Mouse (Mus musculus): ENCODE data around the gene Gm3336. TPM values are rescaled to one million over a fixed set of nuclear protein-coding genes. Genes with fewer than 3 reads are reported as not detected.

The Gm3336 gene
- polyA plus RNA-seq, 1 experiment from 2014 or later = not detected

DNA sequence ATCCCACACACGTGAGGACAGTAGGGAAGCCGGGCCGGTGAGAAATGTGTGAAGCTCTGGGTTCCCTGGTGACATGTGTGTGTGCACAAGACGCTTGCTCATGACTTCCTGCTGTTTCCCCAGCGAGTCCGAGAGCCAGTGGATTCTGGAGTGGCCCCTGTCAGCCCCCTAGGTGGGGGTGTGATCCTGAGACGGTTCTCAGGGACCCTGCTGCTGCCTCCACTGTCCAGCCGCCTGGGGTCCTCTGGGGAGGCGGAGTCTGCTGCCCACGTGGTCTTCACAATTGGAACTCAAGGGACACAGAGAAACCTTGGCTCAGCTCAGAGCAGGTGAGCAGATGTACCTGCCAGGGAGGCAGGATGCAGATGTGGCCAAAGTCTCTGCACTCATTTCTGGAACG is 8.4 kb downstream of the Gm3336 start:
- Histone ChIP-seq H3K27ac (no peak overlapping the region), H3K27me3 (ENCODE audit: low read depth, poor library complexity, severe bottlenecking) (peaks cover 59% of the 10 kb centered on the region), H3K4me1 (peaks cover 16% of the 10 kb centered on the region), H3K36me3 (no peaks in the 10 kb centered on the region), H3K9me3 (replicated peaks) (no peaks in the 10 kb centered on the region), H3K4me3 (no peak overlapping the region)
- DNase-seq (ENCODE audit: low spot score) = no peak
- WGBS = 55% methylated on average over 11 of the region's 11 CpGs

DNA sequence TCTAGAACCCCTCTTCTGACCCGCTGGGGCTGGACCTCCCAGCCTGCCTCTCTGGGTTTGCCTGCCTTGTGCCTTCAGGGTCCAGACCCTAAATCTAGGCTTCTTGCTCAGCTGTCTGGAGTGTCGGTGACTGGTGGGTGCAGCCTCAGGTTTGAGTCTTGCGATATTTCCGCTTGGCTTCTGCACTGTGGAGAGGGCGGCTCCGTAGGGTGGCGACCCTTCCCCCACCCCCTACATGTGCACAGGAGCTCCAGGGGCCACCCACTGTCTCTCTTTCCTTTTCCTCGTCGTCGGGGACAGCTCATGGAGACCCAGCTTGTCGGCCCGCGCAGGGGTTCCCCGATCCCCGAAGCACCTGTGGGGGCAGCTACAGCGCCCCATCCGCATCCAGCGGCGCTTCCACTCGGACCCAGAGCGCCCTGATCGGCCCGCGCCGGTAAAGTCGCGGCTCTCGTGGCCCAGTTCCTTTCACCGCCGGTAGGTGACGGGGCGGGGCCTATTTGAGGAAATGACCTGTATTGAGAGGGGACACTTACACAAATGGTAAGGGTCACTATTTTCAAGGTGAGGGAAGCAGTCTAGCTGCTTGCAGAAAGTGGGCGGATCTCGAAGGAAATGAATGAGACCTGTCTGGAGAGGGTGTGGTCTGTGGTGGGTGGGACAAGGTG is 11.6 kb downstream of the Gm3336 start:
- peak overlapping the region; percentile 45 for H3K4me3 ChIP-seq
- 4% methylated on average over 34 of the region's 34 CpGs for WGBS
- H3K9me3 ChIP-seq (replicated peaks) = no peaks in the 10 kb centered on the region
- H3K27me3 ChIP-seq (ENCODE audit: low read depth, poor library complexity, severe bottlenecking) = peaks cover 75% of the 10 kb centered on the region
- DNase-seq (ENCODE audit: low spot score) = no peak
- H3K27ac ChIP-seq = no peak overlapping the region
- no peaks in the 10 kb centered on the region for H3K36me3 ChIP-seq
- peaks cover 8% of the 10 kb centered on the region for H3K4me1 ChIP-seq

DNA sequence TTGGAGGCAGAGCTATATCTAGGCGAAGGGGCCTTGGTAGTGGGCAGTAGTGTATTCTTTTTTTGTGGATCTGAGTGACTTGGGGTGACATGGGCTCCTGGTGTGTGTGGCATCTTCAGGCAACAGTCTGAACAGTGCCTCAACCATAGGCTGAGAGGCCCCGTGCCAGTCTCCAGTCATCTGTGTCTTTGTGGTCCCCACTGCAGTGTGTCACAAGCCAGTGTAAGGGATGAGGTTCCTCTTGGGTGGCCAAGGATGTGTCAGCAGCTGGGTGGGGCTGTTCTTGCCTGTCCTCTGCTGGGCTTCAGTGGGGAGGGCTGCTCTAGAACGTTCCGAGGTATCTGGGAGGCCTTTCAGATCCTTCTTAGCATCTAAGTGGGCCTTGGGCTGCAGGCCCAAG is 12.6 kb downstream of the Gm3336 start:
- WGBS = 91% methylated on average over 4 of the region's 4 CpGs
- H3K27me3 ChIP-seq (ENCODE audit: low read depth, poor library complexity, severe bottlenecking) = peaks cover 72% of the 10 kb centered on the region
- H3K36me3 ChIP-seq = no peaks in the 10 kb centered on the region
- H3K9me3 ChIP-seq (replicated peaks) = no peaks in the 10 kb centered on the region
- DNase-seq (ENCODE audit: low spot score) = no peak
- H3K4me3 ChIP-seq = no peak overlapping the region
- H3K27ac ChIP-seq = no peak overlapping the region
- H3K4me1 ChIP-seq = peaks cover 8% of the 10 kb centered on the region

DNA sequence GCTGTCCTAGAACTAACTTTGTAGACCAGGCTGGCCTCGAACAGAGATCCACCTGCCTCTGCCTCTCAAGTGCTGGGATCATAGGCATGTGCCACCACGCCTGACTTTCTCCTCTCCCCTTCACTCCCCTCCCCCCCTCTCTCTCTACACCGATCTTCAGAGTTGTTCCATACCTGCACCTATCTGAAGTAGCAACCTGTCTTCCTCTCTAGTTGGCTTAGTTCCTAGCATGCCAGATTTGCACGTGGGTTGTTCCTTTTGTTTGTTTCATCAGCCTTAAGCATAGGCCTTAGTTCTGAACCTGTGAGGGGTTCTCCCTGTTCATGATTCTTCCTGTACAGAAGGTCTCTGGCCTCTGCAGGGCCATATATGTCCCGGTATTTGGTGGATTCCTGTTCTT is 19.4 kb downstream of the Gm3336 start:
- WGBS = 67% methylated on average over 5 of the region's 5 CpGs
- no peak overlapping the region for H3K4me3 ChIP-seq
- no peak overlapping the region for H3K27ac ChIP-seq
- H3K36me3 ChIP-seq = no peaks in the 10 kb centered on the region
- no peak for DNase-seq (ENCODE audit: low spot score)
- H3K4me1 ChIP-seq = peaks cover 10% of the 10 kb centered on the region
- peaks cover 51% of the 10 kb centered on the region for H3K27me3 ChIP-seq (ENCODE audit: low read depth, poor library complexity, severe bottlenecking)
- H3K9me3 ChIP-seq (replicated peaks) = no peaks in the 10 kb centered on the region

DNA sequence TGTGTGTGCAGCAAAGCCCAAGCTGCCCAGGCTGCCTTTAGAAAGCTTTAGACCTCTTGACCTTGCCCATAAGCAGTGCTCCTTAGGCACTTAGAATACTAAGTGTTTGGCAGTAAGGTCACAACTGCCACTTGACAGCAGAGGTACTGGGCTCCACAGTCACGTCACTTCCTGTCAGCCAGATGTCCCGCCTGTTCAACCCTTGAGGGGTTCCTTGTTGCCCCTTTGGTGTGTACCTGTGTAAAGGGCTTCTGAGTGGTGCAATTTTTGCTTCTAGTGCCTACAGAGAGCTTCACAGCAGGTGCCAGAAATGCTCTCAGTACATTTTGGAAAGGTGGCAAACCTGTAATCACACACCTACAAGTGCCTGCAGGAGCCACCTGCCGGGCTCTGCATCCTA is 19.9 kb downstream of the Gm3336 start:
- no peak overlapping the region for H3K27ac ChIP-seq
- no peak overlapping the region for H3K4me3 ChIP-seq
- no peak for DNase-seq (ENCODE audit: low spot score)
- no peaks in the 10 kb centered on the region for H3K36me3 ChIP-seq
- peaks cover 51% of the 10 kb centered on the region for H3K27me3 ChIP-seq (ENCODE audit: low read depth, poor library complexity, severe bottlenecking)
- H3K9me3 ChIP-seq (replicated peaks) = no peaks in the 10 kb centered on the region
- peaks cover 16% of the 10 kb centered on the region for H3K4me1 ChIP-seq
- 61% methylated on average over 3 of the region's 3 CpGs for WGBS

DNA sequence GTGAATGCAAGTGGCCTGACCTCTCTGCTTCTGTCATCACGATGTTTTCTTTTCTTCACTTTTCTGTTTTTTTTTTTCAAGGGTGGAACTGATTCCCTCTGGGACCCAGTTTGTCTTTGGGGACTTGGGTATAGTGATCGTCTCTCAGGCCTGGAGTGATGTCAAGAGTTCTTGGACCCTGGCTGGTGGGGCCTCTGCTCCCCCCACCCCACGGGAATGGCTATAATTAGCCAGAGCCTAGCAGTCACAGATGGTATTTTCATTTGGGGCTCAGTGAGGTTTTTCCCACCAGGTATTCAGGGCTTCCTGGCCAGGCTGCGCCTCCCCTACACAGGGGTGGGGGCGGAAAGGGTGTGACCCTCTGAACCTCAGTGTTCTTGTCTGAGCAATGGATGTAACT is 23.3 kb downstream of the Gm3336 start:
- Histone ChIP-seq H3K4me1 (peaks cover 28% of the 10 kb centered on the region), H3K27me3 (ENCODE audit: low read depth, poor library complexity, severe bottlenecking) (peaks cover 84% of the 10 kb centered on the region), H3K9me3 (replicated peaks) (no peaks in the 10 kb centered on the region), H3K4me3 (no peak overlapping the region), H3K36me3 (no peaks in the 10 kb centered on the region), H3K27ac (no peak overlapping the region)
- no peak for DNase-seq (ENCODE audit: low spot score)
- WGBS = 68% methylated on average over 5 of the region's 5 CpGs

DNA sequence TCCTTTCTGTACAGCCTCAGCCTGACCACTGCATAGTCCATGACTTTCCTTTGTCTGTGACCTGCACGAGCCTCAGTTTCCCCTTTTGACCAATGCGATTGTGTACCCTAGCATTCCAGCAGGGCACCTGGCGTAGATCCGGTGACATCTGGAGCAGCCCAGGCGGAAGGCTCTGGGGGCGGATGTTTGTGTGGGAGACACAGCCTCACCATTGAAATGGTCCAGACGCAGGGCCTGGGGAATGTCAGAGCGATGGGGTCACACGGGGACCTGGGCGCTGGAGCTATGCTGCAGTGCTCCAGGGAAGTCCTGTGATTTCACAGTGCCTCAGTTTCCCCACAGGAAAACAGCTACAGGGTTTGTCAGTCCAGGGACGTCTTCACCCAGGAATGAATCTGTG is 23.8 kb downstream of the Gm3336 start:
- Histone ChIP-seq H3K36me3 (no peaks in the 10 kb centered on the region), H3K27me3 (ENCODE audit: low read depth, poor library complexity, severe bottlenecking) (peaks cover 86% of the 10 kb centered on the region), H3K4me3 (no peak overlapping the region), H3K27ac (no peak overlapping the region), H3K9me3 (replicated peaks) (no peaks in the 10 kb centered on the region), H3K4me1 (peaks cover 28% of the 10 kb centered on the region)
- no peak for DNase-seq (ENCODE audit: low spot score)
- WGBS = 48% methylated on average over 11 of the region's 11 CpGs

DNA sequence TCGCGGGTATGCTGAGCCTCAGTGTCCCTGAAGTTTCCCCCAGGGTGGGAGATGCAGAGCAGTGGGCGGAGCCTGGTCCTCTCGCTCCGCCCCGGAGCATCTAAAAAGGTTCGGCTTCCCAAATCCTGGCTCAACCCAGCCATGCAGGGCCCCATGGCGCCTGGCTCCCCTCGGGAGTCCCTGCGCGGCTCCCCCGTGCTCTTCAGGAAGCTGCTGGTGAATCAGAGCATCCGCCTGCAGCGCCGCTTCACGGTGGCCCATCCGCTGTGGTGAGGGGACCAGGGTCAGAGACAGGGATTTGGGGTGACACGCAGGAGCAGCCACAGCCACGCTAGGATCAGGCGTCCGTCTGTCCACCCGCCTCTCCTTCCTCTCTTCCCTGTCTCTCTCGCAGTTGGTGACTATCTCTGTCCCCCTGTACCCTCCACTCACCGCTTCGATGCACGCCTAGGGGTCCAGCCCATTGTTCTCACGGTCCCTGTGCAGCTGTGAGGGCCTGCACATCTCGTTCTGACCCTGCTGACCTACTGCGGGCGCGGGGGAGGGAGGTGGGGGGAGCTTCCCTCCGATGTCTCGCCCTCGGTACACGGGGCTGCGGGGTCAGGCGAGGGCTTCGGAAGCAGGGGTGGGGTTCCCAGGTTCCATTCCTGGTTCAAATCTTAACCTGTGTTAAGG is 24.8 kb downstream of the Gm3336 start:
- Histone ChIP-seq H3K9me3 (replicated peaks) (no peaks in the 10 kb centered on the region), H3K4me3 (peak overlapping the region; percentile 43), H3K27me3 (ENCODE audit: low read depth, poor library complexity, severe bottlenecking) (peaks cover 86% of the 10 kb centered on the region), H3K27ac (peak overlapping the region; percentile 46), H3K4me1 (peaks cover 28% of the 10 kb centered on the region), H3K36me3 (no peaks in the 10 kb centered on the region)
- no peak for DNase-seq (ENCODE audit: low spot score)
- 3% methylated on average over 38 of the region's 38 CpGs for WGBS

DNA sequence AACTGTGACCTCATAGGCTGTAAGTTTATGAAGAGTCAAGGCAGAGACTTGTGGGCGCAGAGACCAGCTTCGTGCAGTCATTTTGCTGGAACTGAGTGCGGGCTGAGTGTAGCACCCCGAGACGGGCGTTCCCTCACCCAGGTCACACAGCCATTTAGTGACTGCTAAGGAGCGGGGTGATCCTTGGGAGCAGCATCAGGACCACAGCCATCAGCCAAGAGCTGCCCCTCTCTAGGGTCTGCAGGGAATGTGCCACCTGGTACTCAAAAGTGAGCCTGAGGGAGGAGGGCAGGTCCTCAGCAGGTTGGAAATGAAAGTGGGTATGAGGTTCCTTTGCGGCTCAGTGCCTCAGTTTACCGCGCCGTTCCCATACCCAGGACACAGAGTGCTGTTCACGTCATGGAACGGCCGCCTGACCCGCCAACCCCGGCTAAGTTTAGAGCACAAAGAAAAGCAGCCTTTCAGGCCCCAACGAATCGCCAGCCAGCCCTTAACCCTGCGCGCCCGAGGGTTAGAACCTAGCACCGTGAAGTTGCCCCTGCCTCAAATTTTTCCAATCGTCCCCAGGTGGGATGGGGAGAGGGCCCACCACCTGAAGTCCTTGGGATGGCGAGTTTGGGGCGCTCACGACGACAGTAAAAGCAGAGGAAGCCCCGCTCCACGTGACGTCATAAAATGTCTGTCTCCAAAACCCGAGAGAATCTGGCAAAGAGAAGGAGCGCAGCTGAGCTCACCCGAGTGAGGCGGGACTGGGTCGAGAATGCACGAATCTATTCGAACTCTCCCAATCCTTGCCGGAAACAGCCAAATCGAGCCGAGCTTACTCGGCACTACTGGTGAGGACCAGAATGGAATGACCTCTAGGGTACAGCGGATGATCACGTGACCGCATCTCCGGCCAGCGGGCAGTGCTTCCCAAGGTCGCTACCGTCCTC is 25.6 kb downstream of the Gm3336 start:
- DNase-seq (ENCODE audit: low spot score) = peak; percentile 58
- peaks cover 28% of the 10 kb centered on the region for H3K4me1 ChIP-seq
- H3K27ac ChIP-seq = peak overlapping the region; percentile 46; the same call in 1 of the 2 replicates
- H3K27me3 ChIP-seq (ENCODE audit: low read depth, poor library complexity, severe bottlenecking) = peaks cover 91% of the 10 kb centered on the region
- no peaks in the 10 kb centered on the region for H3K9me3 ChIP-seq (replicated peaks)
- 5% methylated on average over 48 of the region's 48 CpGs for WGBS
- peak overlapping the region; percentile 43 for H3K4me3 ChIP-seq
- no peaks in the 10 kb centered on the region for H3K36me3 ChIP-seq

DNA sequence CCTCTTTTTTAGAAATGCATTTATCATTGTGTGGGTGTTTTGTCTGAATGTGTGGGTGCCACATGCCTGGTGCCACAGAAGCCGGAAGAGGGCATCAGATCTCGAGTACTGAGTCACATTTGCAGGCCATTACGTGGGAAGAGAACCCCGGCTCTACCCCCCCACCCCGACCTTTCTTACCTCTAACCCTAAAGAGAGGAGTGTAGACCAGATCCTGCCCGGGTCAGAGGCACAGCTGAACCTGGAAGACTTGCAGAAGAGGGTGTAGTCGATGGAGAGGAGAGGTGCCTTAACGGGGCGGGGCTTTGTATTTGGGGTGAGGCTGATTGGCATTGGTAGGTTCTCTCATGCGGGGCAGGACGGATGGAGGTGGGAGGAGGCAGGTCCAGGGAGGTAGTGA is 26.5 kb downstream of the Gm3336 start:
- Histone ChIP-seq H3K27me3 (ENCODE audit: low read depth, poor library complexity, severe bottlenecking) (peaks cover 100% of the 10 kb centered on the region), H3K9me3 (replicated peaks) (no peaks in the 10 kb centered on the region), H3K4me3 (no peak overlapping the region), H3K27ac (no peak overlapping the region), H3K4me1 (peaks cover 28% of the 10 kb centered on the region), H3K36me3 (no peaks in the 10 kb centered on the region)
- 52% methylated on average over 11 of the region's 11 CpGs for WGBS
- no peak for DNase-seq (ENCODE audit: low spot score)

DNA sequence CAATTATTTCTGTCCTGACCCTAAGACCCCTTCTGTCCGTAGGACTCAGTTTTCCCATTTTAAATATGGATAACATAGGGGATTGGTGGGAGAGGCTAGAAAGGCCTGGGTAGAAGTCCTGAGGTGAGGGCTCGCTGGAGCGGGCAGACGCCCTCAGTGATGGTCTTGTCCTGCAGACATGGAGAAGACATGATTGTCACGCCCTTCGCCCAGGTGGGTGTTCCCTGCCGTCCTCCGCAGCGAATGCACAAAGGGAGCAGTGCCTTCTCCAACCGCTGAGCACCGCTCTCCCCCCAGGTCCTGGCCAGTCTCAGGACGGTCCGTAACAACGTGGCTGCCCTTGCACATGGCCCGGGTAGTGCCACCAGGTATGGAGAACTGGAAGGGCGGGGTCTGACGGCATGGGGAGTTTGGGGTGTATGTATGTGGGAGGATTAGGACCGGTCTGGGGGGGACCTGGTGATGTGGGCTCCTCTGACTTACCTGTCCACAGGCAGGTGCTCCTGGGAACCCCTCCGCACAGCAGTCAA is 27.4 kb downstream of the Gm3336 start:
- Histone ChIP-seq H3K36me3 (no peaks in the 10 kb centered on the region), H3K4me3 (no peak overlapping the region), H3K27ac (no peak overlapping the region), H3K27me3 (ENCODE audit: low read depth, poor library complexity, severe bottlenecking) (peaks cover 95% of the 10 kb centered on the region), H3K9me3 (replicated peaks) (no peaks in the 10 kb centered on the region), H3K4me1 (peaks cover 28% of the 10 kb centered on the region)
- WGBS = 56% methylated on average over 19 of the region's 19 CpGs
- no peak for DNase-seq (ENCODE audit: low spot score)

DNA sequence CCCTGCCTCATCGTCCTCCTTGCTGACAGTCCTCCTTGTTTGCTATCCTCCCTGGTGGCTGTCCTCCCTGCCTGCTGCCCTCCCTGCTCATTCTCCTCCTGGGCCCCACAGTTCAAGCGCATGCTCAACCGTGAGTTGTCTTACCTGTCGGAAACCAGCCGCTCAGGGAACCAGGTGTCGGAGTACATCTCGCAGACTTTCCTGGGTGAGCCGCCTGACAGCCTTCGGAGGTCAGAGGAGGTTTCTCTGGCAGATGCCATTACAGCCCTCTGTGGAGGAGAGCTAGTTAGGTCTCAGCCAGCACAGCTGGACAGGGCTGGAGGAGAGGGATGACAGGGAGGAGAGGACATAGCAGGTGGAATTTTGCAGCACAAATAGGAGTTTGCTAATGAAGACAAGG is 28.3 kb downstream of the Gm3336 start:
- H3K27ac ChIP-seq = no peak overlapping the region
- no peak overlapping the region for H3K4me3 ChIP-seq
- 68% methylated on average over 9 of the region's 9 CpGs for whole genome bisulfite sequencing
- H3K36me3 ChIP-seq = no peaks in the 10 kb centered on the region
- peaks cover 27% of the 10 kb centered on the region for H3K4me1 ChIP-seq
- no peaks in the 10 kb centered on the region for H3K9me3 ChIP-seq (replicated peaks)
- H3K27me3 ChIP-seq (ENCODE audit: low read depth, poor library complexity, severe bottlenecking) = peaks cover 85% of the 10 kb centered on the region
- DNase-seq (ENCODE audit: low spot score) = no peak
